Mouse (Mus musculus): ENCODE results near the gene Slc16a7. TPM values are rescaled to one million over a fixed set of nuclear protein-coding genes. Genes with fewer than 3 reads are reported as not detected.

The Slc16a7 gene
- polyA plus RNA-seq, 1 experiment from 2014 or later = 4.6 TPM

GRCm38 (mm10) chr10:125290320-125290719 lies 98.9 kb downstream of the Slc16a7 start:
- H3K9ac ChIP-seq (ENCODE audit: low read length) = no peak overlapping the region
- no peak overlapping the region for H3K4me3 ChIP-seq (ENCODE audit: low read length)
- no peak overlapping the region for H3K4me2 ChIP-seq (ENCODE audit: low read depth, low read length)
- H3K9me3 ChIP-seq (replicated peaks; ENCODE audit: control insufficient read depth, low read length) = no peaks in the 10 kb centered on the region
- H3K27me3 ChIP-seq (ENCODE audit: control insufficient read depth, insufficient read depth, low read length) = no peaks in the 10 kb centered on the region
- 66% methylated on average over 9 of the region's 9 CpGs for WGBS
- H3K36me3 ChIP-seq (ENCODE audit: control insufficient read depth, insufficient read depth) = no peaks in the 10 kb centered on the region
- no peak overlapping the region for H3K27ac ChIP-seq (ENCODE audit: low read length)
- H3K4me1 ChIP-seq (ENCODE audit: control insufficient read depth, insufficient read depth, low read length) = no peaks in the 10 kb centered on the region
- no peak for ATAC-seq (replicated peaks; ENCODE audit: extremely low read depth, insufficient read depth, low FRiP score)

- ATAC-seq (replicated peaks; ENCODE audit: extremely low read depth, insufficient read depth, low FRiP score) = no peak
- Histone ChIP-seq H3K9ac (ENCODE audit: low read length) (no peak overlapping the region), H3K27me3 (ENCODE audit: control insufficient read depth, insufficient read depth, low read length) (no peaks in the 10 kb centered on the region), H3K9me3 (replicated peaks; ENCODE audit: control insufficient read depth, low read length) (no peaks in the 10 kb centered on the region), H3K4me3 (ENCODE audit: low read length) (no peak overlapping the region), H3K4me1 (ENCODE audit: control insufficient read depth, insufficient read depth, low read length) (no peaks in the 10 kb centered on the region), H3K27ac (ENCODE audit: low read length) (no peak overlapping the region), H3K36me3 (ENCODE audit: control insufficient read depth, insufficient read depth) (no peaks in the 10 kb centered on the region), H3K4me2 (ENCODE audit: low read depth, low read length) (no peak overlapping the region)
- WGBS = 93% methylated on average over 6 of the region's 6 CpGs
These were observed 100.7 kb downstream of the Slc16a7 start for GRCm38 (mm10) chr10:125288560-125288959.

GRCm38 (mm10) chr10:125285386-125285785 lies 103.9 kb downstream of the Slc16a7 start:
- Histone ChIP-seq H3K27ac (ENCODE audit: low read length) (no peak overlapping the region), H3K4me3 (ENCODE audit: low read length) (no peak overlapping the region), H3K27me3 (ENCODE audit: control insufficient read depth, insufficient read depth, low read length) (no peaks in the 10 kb centered on the region), H3K4me1 (ENCODE audit: control insufficient read depth, insufficient read depth, low read length) (no peaks in the 10 kb centered on the region), H3K4me2 (ENCODE audit: low read depth, low read length) (no peak overlapping the region), H3K9me3 (replicated peaks; ENCODE audit: control insufficient read depth, low read length) (no peaks in the 10 kb centered on the region), H3K9ac (ENCODE audit: low read length) (no peak overlapping the region), H3K36me3 (ENCODE audit: control insufficient read depth, insufficient read depth) (no peaks in the 10 kb centered on the region)
- no peak for ATAC-seq (replicated peaks; ENCODE audit: extremely low read depth, insufficient read depth, low FRiP score)
- WGBS = 81% methylated on average over 5 of the region's 5 CpGs

- H3K36me3 ChIP-seq (ENCODE audit: control insufficient read depth, insufficient read depth) = no peaks in the 10 kb centered on the region
- no peak overlapping the region for H3K4me3 ChIP-seq (ENCODE audit: low read length)
- H3K4me1 ChIP-seq (ENCODE audit: control insufficient read depth, insufficient read depth, low read length) = no peaks in the 10 kb centered on the region
- H3K27me3 ChIP-seq (ENCODE audit: control insufficient read depth, insufficient read depth, low read length) = no peaks in the 10 kb centered on the region
- no peak overlapping the region for H3K27ac ChIP-seq (ENCODE audit: low read length)
- no peak overlapping the region for H3K9ac ChIP-seq (ENCODE audit: low read length)
- no peaks in the 10 kb centered on the region for H3K9me3 ChIP-seq (replicated peaks; ENCODE audit: control insufficient read depth, low read length)
- no peak for ATAC-seq (replicated peaks; ENCODE audit: extremely low read depth, insufficient read depth, low FRiP score)
- H3K4me2 ChIP-seq (ENCODE audit: low read depth, low read length) = no peak overlapping the region
- WGBS = 80% methylated on average over 12 of the region's 12 CpGs
These were observed 114.0 kb downstream of the Slc16a7 start for GRCm38 (mm10) chr10:125275149-125275848.

GRCm38 (mm10) chr10:125274519-125275148 lies 114.6 kb downstream of the Slc16a7 start:
- H3K27ac ChIP-seq (ENCODE audit: low read length) = no peak overlapping the region
- no peaks in the 10 kb centered on the region for H3K27me3 ChIP-seq (ENCODE audit: control insufficient read depth, insufficient read depth, low read length)
- no peak overlapping the region for H3K4me3 ChIP-seq (ENCODE audit: low read length)
- no peak for ATAC-seq (replicated peaks; ENCODE audit: extremely low read depth, insufficient read depth, low FRiP score)
- WGBS = 90% methylated on average over 5 of the region's 5 CpGs
- H3K9ac ChIP-seq (ENCODE audit: low read length) = no peak overlapping the region
- no peaks in the 10 kb centered on the region for H3K4me1 ChIP-seq (ENCODE audit: control insufficient read depth, insufficient read depth, low read length)
- H3K36me3 ChIP-seq (ENCODE audit: control insufficient read depth, insufficient read depth) = no peaks in the 10 kb centered on the region
- H3K9me3 ChIP-seq (replicated peaks; ENCODE audit: control insufficient read depth, low read length) = no peaks in the 10 kb centered on the region
- H3K4me2 ChIP-seq (ENCODE audit: low read depth, low read length) = no peak overlapping the region

GRCm38 (mm10) chr10:125273759-125274158 lies 115.5 kb downstream of the Slc16a7 start:
- no peak overlapping the region for H3K4me2 ChIP-seq (ENCODE audit: low read depth, low read length)
- no peaks in the 10 kb centered on the region for H3K36me3 ChIP-seq (ENCODE audit: control insufficient read depth, insufficient read depth)
- H3K4me1 ChIP-seq (ENCODE audit: control insufficient read depth, insufficient read depth, low read length) = no peaks in the 10 kb centered on the region
- WGBS = 69% methylated on average over 7 of the region's 7 CpGs
- H3K27me3 ChIP-seq (ENCODE audit: control insufficient read depth, insufficient read depth, low read length) = no peaks in the 10 kb centered on the region
- no peaks in the 10 kb centered on the region for H3K9me3 ChIP-seq (replicated peaks; ENCODE audit: control insufficient read depth, low read length)
- no peak overlapping the region for H3K9ac ChIP-seq (ENCODE audit: low read length)
- H3K4me3 ChIP-seq (ENCODE audit: low read length) = no peak overlapping the region
- no peak overlapping the region for H3K27ac ChIP-seq (ENCODE audit: low read length)
- no peak for ATAC-seq (replicated peaks; ENCODE audit: extremely low read depth, insufficient read depth, low FRiP score)

GRCm38 (mm10) chr10:125271448-125271847 lies 117.8 kb downstream of the Slc16a7 start:
- Histone ChIP-seq H3K36me3 (ENCODE audit: control insufficient read depth, insufficient read depth) (no peaks in the 10 kb centered on the region), H3K9ac (ENCODE audit: low read length) (no peak overlapping the region), H3K27ac (ENCODE audit: low read length) (no peak overlapping the region), H3K4me3 (ENCODE audit: low read length) (no peak overlapping the region), H3K9me3 (replicated peaks; ENCODE audit: control insufficient read depth, low read length) (no peaks in the 10 kb centered on the region), H3K4me2 (ENCODE audit: low read depth, low read length) (no peak overlapping the region), H3K27me3 (ENCODE audit: control insufficient read depth, insufficient read depth, low read length) (no peaks in the 10 kb centered on the region), H3K4me1 (ENCODE audit: control insufficient read depth, insufficient read depth, low read length) (peaks cover 5% of the 10 kb centered on the region)
- 60% methylated on average over 5 of the region's 5 CpGs for WGBS
- no peak for ATAC-seq (replicated peaks; ENCODE audit: extremely low read depth, insufficient read depth, low FRiP score)

GRCm38 (mm10) chr10:125270266-125270665 lies 119.0 kb downstream of the Slc16a7 start:
- ATAC-seq (replicated peaks; ENCODE audit: extremely low read depth, insufficient read depth, low FRiP score) = no peak
- H3K27ac ChIP-seq (ENCODE audit: low read length) = no peak overlapping the region
- H3K9me3 ChIP-seq (replicated peaks; ENCODE audit: control insufficient read depth, low read length) = no peaks in the 10 kb centered on the region
- 50% methylated on average over 5 of the region's 5 CpGs for WGBS
- no peaks in the 10 kb centered on the region for H3K27me3 ChIP-seq (ENCODE audit: control insufficient read depth, insufficient read depth, low read length)
- peaks cover 15% of the 10 kb centered on the region for H3K4me1 ChIP-seq (ENCODE audit: control insufficient read depth, insufficient read depth, low read length)
- no peak overlapping the region for H3K9ac ChIP-seq (ENCODE audit: low read length)
- no peaks in the 10 kb centered on the region for H3K36me3 ChIP-seq (ENCODE audit: control insufficient read depth, insufficient read depth)
- H3K4me3 ChIP-seq (ENCODE audit: low read length) = no peak overlapping the region
- H3K4me2 ChIP-seq (ENCODE audit: low read depth, low read length) = no peak overlapping the region

GRCm38 (mm10) chr10:125266322-125266721 lies 122.9 kb downstream of the Slc16a7 start:
- H3K9me3 ChIP-seq (replicated peaks; ENCODE audit: control insufficient read depth, low read length) = no peaks in the 10 kb centered on the region
- H3K4me2 ChIP-seq (ENCODE audit: low read depth, low read length) = peak overlapping the region; percentile 44
- peaks cover 16% of the 10 kb centered on the region for H3K4me1 ChIP-seq (ENCODE audit: control insufficient read depth, insufficient read depth, low read length)
- peak overlapping the region; percentile 4 for H3K27ac ChIP-seq (ENCODE audit: low read length)
- H3K4me3 ChIP-seq (ENCODE audit: low read length) = no peak overlapping the region
- 0 out of 2 replicates have a peak, but pooled peaks have one; percentile 23 for ATAC-seq (replicated peaks; ENCODE audit: extremely low read depth, insufficient read depth, low FRiP score)
- WGBS = 18% methylated on average over 4 of the region's 4 CpGs
- H3K9ac ChIP-seq (ENCODE audit: low read length) = no peak overlapping the region
- H3K36me3 ChIP-seq (ENCODE audit: control insufficient read depth, insufficient read depth) = no peaks in the 10 kb centered on the region
- no peaks in the 10 kb centered on the region for H3K27me3 ChIP-seq (ENCODE audit: control insufficient read depth, insufficient read depth, low read length)
